Mouse (Mus musculus) embryo, embryonic 10 days (tissue): ENCODE data around the gene Acot7.
A peak's percentile ranks its signal among the peaks of the same experiment; 100 is the strongest.

Experiments used
- DNase-seq: peaks from one replicate; pipeline ENCODE4 v3.0.0-alpha.2; 2015; ENCODE audit warnings: low spot score

Gene Acot7

GRCm38 (mm10) chr4:152177537-152178343, at the start of gene Acot7:
TSS of gene Acot7 (plus strand) at chr4:152178134.
- DNase-seq: peak; percentile 96

- no peak for DNase-seq
Measured at GRCm38 (mm10) chr4:152128784-152129183, 49.1 kb upstream of the Acot7 start.

DNA sequence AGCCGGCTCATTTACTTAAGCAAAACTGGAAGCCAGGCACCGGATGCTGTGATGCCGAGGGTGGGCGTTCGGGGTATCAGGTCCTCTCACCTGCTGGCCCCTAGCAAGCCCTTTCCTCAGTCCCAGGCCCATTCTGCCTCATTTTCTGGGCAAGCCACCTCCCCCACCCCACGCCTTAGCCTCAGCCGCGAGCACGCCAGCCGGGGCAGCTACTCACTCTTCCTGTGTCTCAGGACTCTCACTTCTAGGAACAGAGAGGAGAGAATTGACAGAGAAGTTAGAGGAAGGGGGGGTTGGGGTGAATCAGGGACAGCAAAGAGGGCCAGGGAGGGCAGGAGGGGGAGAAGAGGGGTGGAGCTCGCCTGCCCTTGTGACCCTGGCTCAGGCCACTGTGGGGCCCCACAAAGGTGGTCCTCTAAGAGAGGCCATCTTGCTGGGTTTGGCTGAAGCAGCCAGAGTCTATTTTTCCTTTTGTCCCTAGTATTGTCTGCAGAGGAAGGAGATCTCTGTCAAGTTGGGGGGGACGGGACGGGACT, 48.5 kb upstream of the Acot7 start:
- DNase-seq: no peak

GRCm38 (mm10) chr4:152130771-152131653, 46.9 kb upstream of the Acot7 start:
- peak; percentile 68 for DNase-seq

DNA sequence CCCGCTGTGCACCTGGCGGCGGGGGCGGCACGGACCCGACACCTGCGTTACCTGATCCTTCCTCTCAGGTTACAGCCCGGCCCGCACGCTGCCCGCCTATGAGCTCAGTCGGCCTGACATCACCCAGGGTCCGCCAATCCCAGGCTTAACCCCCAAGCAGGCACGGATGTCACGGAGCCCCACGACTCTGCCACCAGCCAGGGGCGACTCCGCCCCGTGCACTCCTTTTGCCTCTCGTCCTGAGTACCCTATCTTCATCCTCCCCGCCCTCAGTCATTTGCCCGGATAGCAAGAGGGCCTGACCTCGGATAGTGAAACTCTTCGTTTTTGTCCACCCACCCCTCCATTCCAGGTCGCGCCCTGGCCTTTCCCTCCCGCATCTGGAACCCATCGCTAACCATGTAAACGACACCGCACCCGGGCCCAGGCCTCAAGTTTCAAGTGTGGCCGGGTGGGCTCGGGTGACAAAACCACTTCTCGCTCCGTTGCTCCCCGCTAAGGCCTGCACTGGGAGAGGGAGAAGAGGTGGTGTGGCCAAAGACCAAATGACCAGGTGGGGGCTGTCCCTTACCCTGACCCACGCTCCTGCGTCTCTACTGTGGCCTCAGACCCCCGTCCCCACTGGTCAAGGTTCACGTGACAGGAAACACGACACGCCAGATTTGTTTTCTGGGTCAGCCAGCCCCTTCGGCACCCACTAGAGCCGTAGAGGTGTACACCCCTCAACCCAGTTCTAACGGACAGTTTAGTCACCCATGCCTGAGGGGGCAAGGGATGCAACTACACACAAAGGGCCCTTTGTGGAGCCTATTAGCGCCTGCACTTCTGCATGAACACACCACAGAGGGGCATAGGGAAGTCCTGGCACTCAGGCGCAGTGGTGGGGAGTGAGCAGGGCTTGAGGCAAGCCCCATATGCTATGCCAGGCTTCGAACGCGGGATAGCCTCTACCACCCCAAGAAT, 45.8 kb upstream of the Acot7 start:
- DNase-seq: peak; percentile 72

GRCm38 (mm10) chr4:152132772-152133169, 45.2 kb upstream of the Acot7 start:
- no peak for DNase-seq

DNA sequence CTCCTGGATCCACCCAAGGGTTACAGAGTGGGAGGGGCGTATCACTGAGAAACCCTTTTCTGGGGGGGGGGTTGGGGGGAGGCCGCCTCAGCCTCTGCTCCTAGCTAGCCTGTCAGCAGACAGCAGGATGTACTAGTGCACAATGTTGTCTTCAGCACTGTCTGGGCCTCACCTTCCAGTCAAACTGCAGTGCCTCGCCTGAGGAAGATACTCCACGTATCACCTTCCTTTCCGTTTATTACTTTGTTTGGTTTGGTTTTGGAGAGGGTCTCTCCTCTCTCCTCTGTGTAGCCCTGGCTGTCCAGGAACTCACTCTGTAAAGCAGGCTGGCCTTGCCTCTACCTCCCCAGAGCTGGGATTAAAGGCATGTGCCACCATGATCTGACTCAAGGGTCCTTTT, 44.7 kb upstream of the Acot7 start:
- no peak for DNase-seq

DNA sequence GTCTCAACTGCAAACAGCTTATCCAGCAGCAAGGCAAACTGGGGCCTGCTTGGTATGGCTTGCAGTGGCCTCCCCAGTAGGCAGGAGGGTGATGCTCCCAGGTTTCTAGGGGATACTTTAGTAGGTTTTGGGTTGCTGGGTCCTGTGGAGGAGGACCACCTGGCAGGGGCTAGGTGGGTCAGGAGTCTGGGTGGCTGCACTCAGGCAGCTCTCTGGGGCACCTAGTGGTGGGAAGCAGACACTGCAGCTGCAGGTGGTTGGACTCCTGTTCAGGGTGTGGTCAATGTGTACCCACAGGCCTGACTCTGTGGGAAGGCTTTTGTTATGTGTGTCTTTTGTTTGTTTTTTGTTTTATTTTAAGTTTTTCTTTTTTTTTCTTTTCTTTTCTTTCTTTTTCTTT, 43.4 kb upstream of the Acot7 start:
- peak; percentile 57 for DNase-seq

DNA sequence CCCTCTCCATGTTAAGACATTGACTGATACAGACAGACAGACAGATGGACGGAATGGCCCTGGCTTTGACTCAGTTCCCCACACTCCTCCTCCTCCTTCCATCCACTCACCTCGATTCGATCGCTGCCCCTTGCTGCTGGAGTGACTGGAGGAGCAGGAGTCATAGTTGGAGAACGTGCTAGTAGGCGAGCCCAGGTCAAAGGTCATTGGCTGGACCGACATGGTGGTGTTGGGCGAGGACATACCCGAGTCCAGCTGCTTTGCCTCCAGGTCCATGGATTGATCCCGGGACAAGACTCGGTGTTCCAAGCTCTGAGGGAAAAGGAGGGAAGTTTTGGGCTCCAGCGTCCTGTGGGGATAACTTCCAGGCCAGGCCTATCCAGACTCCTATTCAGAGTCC, 42.6 kb upstream of the Acot7 start:
- DNase-seq: no peak

DNA sequence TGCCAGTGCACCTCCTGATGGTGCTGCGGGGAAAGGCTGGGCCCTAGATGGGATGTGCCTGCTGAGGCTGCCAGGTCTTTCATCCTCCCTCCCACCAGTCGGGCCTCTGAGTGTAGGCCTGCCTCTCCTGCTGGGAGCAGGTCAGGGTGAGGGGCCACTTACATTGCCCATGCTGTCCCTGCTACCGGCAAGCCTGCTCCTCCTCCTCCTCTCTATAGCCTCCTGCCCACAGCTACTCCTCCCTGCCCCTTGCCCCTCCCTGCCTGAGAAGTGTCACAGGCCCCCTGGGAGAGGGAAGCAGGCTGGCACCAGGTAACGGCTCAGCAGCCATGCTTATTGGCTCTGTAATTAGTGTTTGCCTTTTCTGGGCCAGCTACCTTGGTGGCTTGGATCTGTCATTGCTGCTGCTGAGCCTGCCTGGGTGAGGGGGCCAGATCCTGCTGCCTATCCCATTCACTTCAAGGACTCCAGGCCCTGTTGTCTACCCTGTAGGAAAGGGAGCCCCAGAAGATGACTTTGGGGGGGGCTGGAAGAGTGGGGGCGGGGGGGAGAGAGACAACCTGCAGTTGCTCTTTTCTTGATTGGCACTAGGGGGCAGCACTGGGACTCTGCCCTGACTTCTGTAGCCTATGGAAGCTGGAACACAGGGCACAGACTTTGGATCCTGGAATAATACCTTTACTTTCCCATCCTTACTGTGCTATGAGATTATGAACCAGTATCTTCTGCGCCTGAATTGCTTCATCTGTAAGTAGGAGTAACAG, 41.6 kb upstream of the Acot7 start:
- DNase-seq: no peak

DNA sequence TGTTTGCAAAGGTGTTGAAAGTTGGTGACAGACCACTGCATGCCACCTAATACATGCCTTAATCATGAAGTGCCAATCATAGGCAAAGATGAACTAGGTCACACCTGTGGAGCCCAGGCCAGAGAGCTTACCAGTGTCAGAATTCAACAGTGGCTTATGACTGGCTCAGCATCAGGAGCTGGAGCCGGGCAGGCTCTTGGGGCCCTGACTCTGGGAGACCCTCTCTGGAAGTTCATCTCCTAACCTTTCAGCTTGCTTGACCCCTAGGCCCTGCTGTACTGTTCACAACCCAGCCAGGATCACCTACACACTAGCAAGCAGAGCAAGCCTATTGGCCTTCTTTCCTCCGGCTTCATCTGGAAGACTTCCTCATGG, 41.1 kb upstream of the Acot7 start:
- DNase-seq: no peak

- peak; percentile 88 for DNase-seq
Measured at GRCm38 (mm10) chr4:152138497-152139260, 39.3 kb upstream of the Acot7 start.

- peak; percentile 69 for DNase-seq
Measured at GRCm38 (mm10) chr4:152140441-152140840, 37.5 kb upstream of the Acot7 start.

- DNase-seq: no peak
Measured at GRCm38 (mm10) chr4:152141521-152142135, 36.3 kb upstream of the Acot7 start.

DNA sequence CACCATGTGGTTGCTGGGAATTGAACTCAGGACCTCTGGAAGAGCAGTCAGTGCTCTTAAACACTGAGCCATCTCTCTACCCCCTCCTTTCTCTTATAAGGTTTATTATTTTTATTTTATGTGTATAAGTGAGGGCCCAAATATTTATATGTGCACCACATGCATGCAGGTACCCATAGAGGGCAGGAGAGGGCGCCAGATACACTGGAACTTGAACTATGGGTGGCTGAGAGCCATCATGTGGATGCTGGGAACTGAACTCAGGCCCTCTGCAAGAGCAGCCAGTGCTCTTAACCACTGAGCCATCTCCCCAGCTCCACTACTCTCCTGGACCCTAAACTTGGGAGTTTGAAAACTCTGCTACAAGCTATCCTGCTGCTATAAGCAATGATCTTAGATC, 34.3 kb upstream of the Acot7 start:
- DNase-seq: no peak

DNA sequence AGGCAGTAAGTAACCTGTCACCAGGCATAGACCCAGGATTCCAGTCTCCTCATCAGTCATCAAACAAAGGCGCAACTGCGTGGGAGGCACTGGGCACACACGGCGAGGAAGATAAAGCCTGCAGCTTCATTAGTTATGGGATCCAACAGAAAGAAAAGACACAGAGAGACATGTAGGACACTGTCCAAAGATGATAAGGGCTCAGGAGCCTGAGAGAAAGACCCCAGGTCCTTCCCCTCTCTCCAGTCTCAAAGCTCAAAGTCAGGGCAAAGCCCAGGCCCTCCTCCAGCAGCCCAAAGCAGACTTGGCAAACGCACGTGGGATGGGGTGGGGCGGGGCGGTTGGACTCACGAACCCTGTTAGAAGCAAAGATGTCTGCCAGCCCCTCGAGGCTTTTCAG, 32.5 kb upstream of the Acot7 start:
- no peak for DNase-seq

DNA sequence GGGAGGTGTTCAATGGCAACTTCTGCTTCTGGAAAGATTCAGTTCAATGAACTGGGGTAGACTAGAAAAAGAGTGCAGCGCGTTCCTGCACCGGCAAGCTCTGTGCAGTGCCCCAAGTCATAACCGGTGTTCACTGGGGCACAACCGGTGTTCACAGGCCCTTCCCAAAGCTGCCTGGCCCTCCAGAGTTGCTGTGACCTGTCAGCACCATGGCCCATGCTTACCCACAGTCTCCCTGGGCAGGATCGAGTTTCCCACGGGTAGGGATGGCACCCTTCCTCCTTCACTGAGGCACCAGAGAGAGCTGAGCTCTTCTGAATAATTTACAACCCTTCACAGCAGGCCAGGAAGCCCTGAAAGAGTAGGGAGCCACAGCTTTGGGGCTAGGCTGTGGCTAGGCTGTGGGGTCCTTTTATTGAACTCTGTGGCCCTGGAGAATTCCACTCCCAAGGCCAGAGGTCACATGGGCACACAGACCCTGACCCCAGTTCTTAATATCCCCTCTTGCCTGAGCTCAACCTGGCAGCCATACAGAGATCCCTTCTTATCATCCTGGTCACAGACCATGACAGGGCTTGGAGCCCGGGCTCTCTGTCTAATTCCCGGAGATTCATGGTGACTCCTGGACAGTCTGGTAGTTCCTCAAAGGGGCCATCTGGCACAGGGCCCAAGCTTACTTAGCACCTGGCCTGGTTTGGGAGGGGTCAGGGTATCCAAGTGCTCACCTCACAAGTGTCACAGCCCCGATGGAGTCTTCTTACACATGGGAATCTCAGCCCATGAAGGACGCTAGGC, 31.7 kb upstream of the Acot7 start:
- no peak for DNase-seq

- no peak for DNase-seq
Measured at GRCm38 (mm10) chr4:152150546-152150945, 27.4 kb upstream of the Acot7 start.

DNA sequence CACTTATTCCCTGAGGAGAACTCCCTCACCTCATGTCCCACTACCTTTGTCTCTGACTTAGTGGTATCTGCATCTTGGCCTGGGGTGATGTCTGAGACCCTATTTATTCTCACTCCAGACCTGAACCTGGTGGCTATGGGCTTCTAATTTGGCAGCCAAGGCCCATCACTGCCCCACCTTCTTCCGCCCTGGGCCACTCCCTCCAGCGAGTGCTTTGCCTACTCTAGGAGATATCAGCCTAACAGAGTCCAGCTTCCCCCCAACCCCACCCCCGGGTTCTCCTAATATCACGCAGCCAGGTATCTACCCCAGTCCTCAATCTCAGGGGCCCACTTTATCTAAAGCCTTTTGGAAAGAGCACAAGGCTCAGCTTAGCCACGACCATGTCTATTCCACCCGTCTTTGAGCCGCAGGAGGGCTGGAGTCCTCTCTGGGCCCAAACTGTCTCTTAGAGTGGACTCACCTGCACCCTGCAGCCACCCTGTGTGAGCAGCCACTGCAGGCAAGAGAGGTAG, 26.4 kb upstream of the Acot7 start:
- DNase-seq: no peak
